Mouse (Mus musculus): ENCODE data around the gene Thumpd3.

The Thumpd3 gene

GRCm38 (mm10) chr6:113037946-113038734 is 7.9 kb upstream of the Thumpd3 start:
- DNase-seq = peak; percentile 79

GRCm38 (mm10) chr6:113038735-113039058 is 7.3 kb upstream of the Thumpd3 start:
- DNase-seq = no peak

GRCm38 (mm10) chr6:113040319-113040718 is 5.7 kb upstream of the Thumpd3 start:
- DNase-seq = no peak

- DNase-seq = no peak
Measured at GRCm38 (mm10) chr6:113041215-113041990, 4.6 kb upstream of the Thumpd3 start.

- no peak for DNase-seq
Measured at GRCm38 (mm10) chr6:113045575-113045974, 450 bp upstream of the Thumpd3 start.

GRCm38 (mm10) chr6:113047016-113047746 is 1.2 kb downstream of the Thumpd3 start:
- no peak for DNase-seq

- no peak for DNase-seq
Measured at GRCm38 (mm10) chr6:113048371-113048770, 2.3 kb downstream of the Thumpd3 start.

GRCm38 (mm10) chr6:113049159-113049558 is 3.1 kb downstream of the Thumpd3 start:
- no peak for DNase-seq

GRCm38 (mm10) chr6:113052972-113053371 is 6.9 kb downstream of the Thumpd3 start:
- no peak for DNase-seq

GRCm38 (mm10) chr6:113054552-113055107 is 8.6 kb downstream of the Thumpd3 start:
- no peak for DNase-seq

GRCm38 (mm10) chr6:113060892-113061563 is 15.0 kb downstream of the Thumpd3 start:
- DNase-seq = no peak

- DNase-seq = no peak
Measured at GRCm38 (mm10) chr6:113062253-113062652, 16.2 kb downstream of the Thumpd3 start.

- DNase-seq = no peak
Measured at GRCm38 (mm10) chr6:113063363-113063762, 17.3 kb downstream of the Thumpd3 start.

- DNase-seq = no peak
Measured at GRCm38 (mm10) chr6:113065186-113065585, 19.2 kb downstream of the Thumpd3 start.

GRCm38 (mm10) chr6:113069154-113069553 is 23.1 kb downstream of the Thumpd3 start:
- no peak for DNase-seq

GRCm38 (mm10) chr6:113075261-113075660 is 29.2 kb downstream of the Thumpd3 start:
- no peak for DNase-seq

- DNase-seq = peak; percentile 98
Measured at GRCm38 (mm10) chr6:113076012-113076685, 30.1 kb downstream of the Thumpd3 start.

- DNase-seq = peak; percentile 97
Measured at GRCm38 (mm10) chr6:113076686-113077516, 30.9 kb downstream of the Thumpd3 start, which contains the start of gene Setd5. Setd5 (plus strand) TSS chr6:113077365.

GRCm38 (mm10) chr6:113077569-113078030 is 31.6 kb downstream of the Thumpd3 start:
- DNase-seq = no peak

- DNase-seq = peak; percentile 44
Measured at GRCm38 (mm10) chr6:113078031-113078721, 32.2 kb downstream of the Thumpd3 start.

Measured in embryo, embryonic 11 days (tissue).